Mouse (Mus musculus): ENCODE results near the gene Abca4.

- no peak for TF ChIP-seq CTCF (IDR thresholded peaks at IDR 0.05)
- no peak for TF ChIP-seq EP300 (IDR thresholded peaks at IDR 0.05)
Measured at GRCm38 (mm10) chr3:122196621-122197298, 152.5 kb downstream of the Abca4 start.
